Mouse (Mus musculus) lung, postnatal 0 days (tissue): ENCODE data around the gene Olfr152.

Experiments
- CTCF ChIP-seq: IDR thresholded peaks from 2 replicates; pipeline ENCODE4 v1.5.1; 2016; ENCODE audit warnings: antibody characterized with exemption, mild to moderate bottlenecking
- EP300 ChIP-seq: IDR thresholded peaks from 2 replicates; pipeline ENCODE4 v1.6.1; 2016; ENCODE audit warnings: antibody characterized with exemption, mild to moderate bottlenecking, control low read depth

DNA sequence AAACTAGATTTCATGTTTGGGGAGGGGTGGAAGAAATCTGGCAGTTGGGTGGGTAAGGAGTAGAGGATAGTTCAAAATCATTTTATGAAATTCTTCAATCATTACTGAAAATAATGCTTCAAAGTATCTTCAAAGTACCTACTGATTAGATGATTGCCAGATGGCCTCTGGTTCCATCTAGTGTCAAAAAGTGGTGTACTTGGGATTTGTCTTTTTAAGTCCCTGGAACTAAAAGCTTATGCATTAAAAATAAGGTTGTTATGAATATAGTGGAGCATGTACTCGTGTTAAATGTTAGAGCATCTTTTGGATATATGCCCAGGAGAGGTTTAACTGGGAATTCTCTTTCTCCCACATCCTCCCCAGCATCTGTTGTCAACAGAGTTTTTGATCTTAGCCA lies 3.1 kb upstream of the Olfr152 start:
- no peak for TF ChIP-seq CTCF
- TF ChIP-seq EP300: no peak
